Mouse (Mus musculus) ES-E14 (cell line): Measurements from ENCODE around the gene Myo1b. TPM values are rescaled to one million over a fixed set of nuclear protein-coding genes. Genes with fewer than 3 reads are reported as not detected.
A peak's percentile ranks its signal among the peaks of the same experiment; 100 is the strongest.

Experiments used
- DNase-seq: peaks from one replicate; pipeline ENCODE4 v3.0.0-alpha.2; 2013; ENCODE audit warnings: low read depth, low spot score
- H3K27ac ChIP-seq: 2 replicates; pipeline ENCODE4 v1.5.1; 2012; ENCODE audit warnings: low read depth, mild to moderate bottlenecking, low read length, moderate library complexity, mixed read lengths; ENCODE audit not compliant: poor library complexity, insufficient read depth, severe bottlenecking
- H3K36me3 ChIP-seq: 2 replicates; pipeline ENCODE4 v1.6.1; 2012; ENCODE audit warnings: mild to moderate bottlenecking, low read length, moderate library complexity, mixed read lengths; ENCODE audit not compliant: control insufficient read depth, poor library complexity, insufficient read depth, severe bottlenecking
- H3K4me1 ChIP-seq, 2 experiments: fragments of 150-350 bp in 1 of 2; sonication (generic) in 1 of 2; 2 replicates each; pipeline ENCODE4 v1.6.1; 2012; ENCODE audit warnings: low read length in 2 of 2, mild to moderate bottlenecking in 1 of 2, mixed read lengths in 1 of 2; ENCODE audit not compliant: control insufficient read depth in 2 of 2, insufficient read depth in 2 of 2, poor library complexity in 1 of 2
- H3K4me3 ChIP-seq, 2 experiments: fragments of 150-350 bp in 1 of 2; sonication (generic) in 1 of 2; 2 replicates each; pipeline ENCODE4 v1.5.1; 2012; ENCODE audit warnings: low read length in 2 of 2, low read depth in 1 of 2, mild to moderate bottlenecking in 1 of 2, mixed read lengths in 1 of 2; ENCODE audit not compliant: insufficient read depth in 1 of 2, poor library complexity in 1 of 2, severe bottlenecking in 1 of 2
- H3K9ac ChIP-seq: 2 replicates; pipeline ENCODE4 v1.6.1; 2012; ENCODE audit warnings: low read depth, mild to moderate bottlenecking, low read length, mixed read lengths; ENCODE audit not compliant: poor library complexity, insufficient read depth, severe bottlenecking
- H3K9me3 ChIP-seq: fragments of 150-350 bp; sonication (generic); 2 replicates; pipeline ENCODE4 v1.6.1; 2012; ENCODE audit warnings: low read depth, mild to moderate bottlenecking, low read length; ENCODE audit not compliant: control insufficient read depth, insufficient read depth
- CHD2 ChIP-seq: IDR thresholded peaks from 2 replicates; pipeline ENCODE4 v1.6.1; 2014; ENCODE audit warnings: mild to moderate bottlenecking, low read depth, low read length, inconsistent platforms
- HCFC1 ChIP-seq: IDR thresholded peaks from 2 replicates; pipeline ENCODE4 v1.6.1; 2012; ENCODE audit warnings: low read length, inconsistent platforms, borderline replicate concordance; ENCODE audit not compliant: insufficient read depth
- MAFK ChIP-seq: IDR thresholded peaks from 2 replicates; pipeline ENCODE4 v1.6.1; 2014; ENCODE audit warnings: mild to moderate bottlenecking, low read depth, low read length, inconsistent platforms; ENCODE audit not compliant: insufficient read depth
- ZC3H11A ChIP-seq: IDR thresholded peaks from 2 replicates; pipeline ENCODE4 v1.6.1; 2012; ENCODE audit warnings: low read depth, mild to moderate bottlenecking, inconsistent platforms, low read length, borderline replicate concordance
- ZNF384 ChIP-seq: IDR thresholded peaks from 2 replicates; pipeline ENCODE4 v1.6.1; 2012; ENCODE audit warnings: low read depth, low read length, inconsistent platforms
- in situ Hi-C, 2 experiments: fragments of 600-800 bp; cut with MboI; formaldehyde crosslinking; loops; one replicate each; pipeline ENCODE4 v1.15.1; 2025; ENCODE audit warnings: low sequenced_read_pairs in 2 of 2, inconsistent platforms in 1 of 2; ENCODE audit not compliant: unreplicated experiment in 2 of 2
- total RNA-seq: library from RNA; depleted of rRNA; stranded (reverse); fragments of 300-350 nt; gene quantifications from 2 replicates; pipeline ENCODE4 v1.2.3, GENCODE M21; 2012

Gene Myo1b
- total RNA-seq, 1 experiment: 26.0 TPM

DNA sequence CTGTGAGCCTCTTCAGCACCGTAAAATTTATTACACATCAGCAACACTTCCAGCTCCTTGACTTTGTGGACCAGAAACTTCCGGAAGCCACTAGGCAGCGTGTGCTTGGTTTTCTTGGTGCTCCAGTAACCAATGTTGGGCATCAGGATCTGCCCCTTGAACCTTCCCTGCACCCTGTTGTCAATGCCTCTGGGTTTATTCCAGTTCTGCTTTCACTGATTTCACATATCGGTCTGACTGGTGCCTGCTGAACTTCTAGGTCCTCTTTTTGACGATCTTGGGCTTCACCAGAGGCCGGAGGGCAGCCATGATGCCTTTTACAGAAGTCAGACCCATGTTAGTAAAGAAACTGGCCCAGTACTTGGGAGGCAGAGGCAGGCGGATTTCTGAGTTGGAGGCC, 22.5 kb upstream of the Myo1b start:
- no peak overlapping the region for H3K4me3 ChIP-seq
- no peak overlapping the region for H3K27ac ChIP-seq
- no peaks in the 10 kb centered on the region for H3K9me3 ChIP-seq
- TF ChIP-seq CHD2: no peak
- no peak for TF ChIP-seq ZNF384
- TF ChIP-seq HCFC1: no peak
- no peak for TF ChIP-seq MAFK
- TF ChIP-seq ZC3H11A: no peak
- H3K36me3 ChIP-seq: no peaks in the 10 kb centered on the region
- peaks cover 0 to 3% of the 10 kb centered on the region in 2 experiments; a peak in 1 of 4 replicates for H3K4me1 ChIP-seq
- in situ Hi-C loops: no loop called here
- no peak overlapping the region for H3K9ac ChIP-seq
- DNase-seq: no peak

DNA sequence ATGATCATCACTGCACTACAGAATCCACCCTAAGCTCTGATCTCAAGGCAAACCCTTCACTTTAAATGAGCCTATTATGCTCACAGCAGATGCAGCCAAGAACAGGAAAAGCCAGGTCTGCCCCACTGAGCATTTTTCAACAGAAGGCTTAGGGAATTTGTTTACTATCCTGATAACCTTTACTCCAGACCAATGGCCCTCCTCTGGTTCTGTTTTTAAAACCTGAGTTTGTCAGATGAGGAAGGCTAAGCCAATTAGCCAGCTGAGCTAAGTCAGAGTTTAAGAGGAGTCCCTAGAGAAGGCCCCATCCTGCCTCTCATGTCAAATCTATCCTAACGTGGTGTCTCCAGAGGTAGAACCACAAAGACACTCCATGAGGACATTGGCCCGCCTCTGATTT, 19.1 kb upstream of the Myo1b start:
- peaks cover 3 to 10% of the 10 kb centered on the region in 2 experiments; a peak in 3 of 4 replicates for H3K4me1 ChIP-seq
- H3K9ac ChIP-seq: no peak overlapping the region
- no peak overlapping the region for H3K27ac ChIP-seq
- H3K36me3 ChIP-seq: no peaks in the 10 kb centered on the region
- H3K4me3 ChIP-seq: no peak overlapping the region
- H3K9me3 ChIP-seq: no peaks in the 10 kb centered on the region
- in situ Hi-C loops: no loop called here
- no peak for DNase-seq
- TF ChIP-seq ZC3H11A (no peak), MAFK (no peak), HCFC1 (no peak), CHD2 (no peak), ZNF384 (no peak)

DNA sequence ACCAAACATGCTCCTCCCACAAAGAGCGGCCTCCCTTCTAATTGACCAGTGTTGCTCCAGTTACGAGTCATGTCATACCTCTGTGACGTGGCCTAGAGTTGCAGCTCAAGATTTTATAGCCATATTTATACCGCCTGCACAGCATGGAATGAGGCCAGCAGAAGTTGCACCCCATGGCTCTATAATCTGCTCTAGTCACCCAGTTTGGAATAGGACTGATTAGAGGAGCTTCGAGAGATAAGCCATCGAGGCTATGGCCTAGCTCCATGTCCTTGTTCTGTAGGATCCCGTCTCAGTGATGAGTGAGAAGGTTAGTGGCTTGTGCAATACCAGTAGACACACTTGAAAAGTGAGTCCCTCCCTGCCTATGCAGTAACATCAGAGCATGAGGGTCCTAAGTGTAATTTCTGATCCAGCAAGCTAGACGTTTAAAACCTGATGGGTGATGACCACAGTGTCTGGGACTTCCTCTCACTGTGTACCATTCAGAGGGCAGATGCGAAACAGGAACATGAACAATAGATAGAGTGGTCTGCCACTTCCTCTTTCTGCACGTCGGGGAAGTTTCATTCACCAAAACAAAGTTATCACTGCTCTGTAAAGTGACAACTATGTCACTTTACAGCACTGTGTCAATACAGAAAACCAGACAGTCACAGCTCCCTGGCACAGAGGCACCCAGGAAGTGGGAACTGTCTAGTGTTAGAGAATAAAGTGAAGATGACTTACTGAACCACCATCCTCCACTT, 18.5 kb upstream of the Myo1b start:
- Histone ChIP-seq H3K4me3 (no peak overlapping the region), H3K4me1 (peaks cover 3 to 10% of the 10 kb centered on the region in 2 experiments; a peak in 3 of 4 replicates), H3K36me3 (no peaks in the 10 kb centered on the region), H3K9me3 (no peaks in the 10 kb centered on the region), H3K27ac (no peak overlapping the region), H3K9ac (no peak overlapping the region)
- DNase-seq: no peak
- no peak for TF ChIP-seq HCFC1
- no peak for TF ChIP-seq ZC3H11A
- TF ChIP-seq ZNF384: no peak
- TF ChIP-seq CHD2: no peak
- no peak for TF ChIP-seq MAFK
- in situ Hi-C loops: no loop called here

DNA sequence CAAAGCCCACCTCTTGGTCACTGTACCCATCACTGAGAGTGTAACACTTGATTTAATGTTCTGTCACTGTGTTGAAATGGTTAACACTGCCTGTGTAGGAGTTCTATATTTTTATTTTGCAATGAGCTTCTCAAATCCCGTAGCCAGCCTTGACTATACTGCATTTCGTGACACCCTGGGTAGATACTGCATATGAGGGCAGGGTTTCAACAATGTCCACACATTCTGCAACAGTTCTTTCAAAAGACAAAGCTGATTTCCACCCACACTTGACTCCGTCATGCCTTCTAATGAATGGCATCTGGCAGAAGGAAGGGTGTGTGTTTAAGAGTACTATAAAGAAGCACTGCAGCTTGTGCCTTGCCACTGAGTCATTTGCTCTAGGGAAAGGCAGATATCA, 17.0 kb upstream of the Myo1b start:
- no peak for DNase-seq
- in situ Hi-C loops: no loop called here
- no peaks in the 10 kb centered on the region for H3K9me3 ChIP-seq
- no peak overlapping the region for H3K4me3 ChIP-seq
- H3K36me3 ChIP-seq: no peaks in the 10 kb centered on the region
- no peak overlapping the region for H3K27ac ChIP-seq
- peaks cover 3 to 10% of the 10 kb centered on the region in 2 experiments; a peak in 3 of 4 replicates for H3K4me1 ChIP-seq
- no peak overlapping the region for H3K9ac ChIP-seq
- TF ChIP-seq MAFK (no peak), ZC3H11A (no peak), HCFC1 (no peak), ZNF384 (no peak), CHD2 (no peak)

DNA sequence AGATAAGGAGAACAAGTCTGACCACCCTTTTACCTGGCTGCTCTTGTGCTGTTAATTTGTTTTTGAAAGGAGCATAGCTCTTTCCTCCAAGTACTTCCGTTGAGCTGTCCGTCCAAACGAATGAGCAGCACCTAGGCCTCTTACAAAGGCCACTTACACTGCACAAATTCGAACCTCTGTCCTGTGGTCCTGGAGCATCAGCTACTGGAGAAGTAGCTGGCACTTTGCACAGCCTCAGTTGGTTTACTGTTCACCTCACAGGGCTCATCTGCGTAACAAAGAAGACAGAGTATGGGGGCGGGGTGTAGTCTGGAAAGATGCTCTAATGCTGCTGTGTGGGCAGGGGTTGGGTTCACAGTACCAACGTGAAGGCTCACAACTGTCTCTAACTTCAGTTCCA, 15.7 kb upstream of the Myo1b start:
- no peak overlapping the region; the same call in 1 of the 2 replicates for H3K27ac ChIP-seq
- TF ChIP-seq MAFK (no peak), ZNF384 (no peak), HCFC1 (no peak), CHD2 (no peak), ZC3H11A (no peak)
- in situ Hi-C loops: no loop called here
- no peak overlapping the region for H3K4me3 ChIP-seq
- peak; percentile 47 for DNase-seq
- H3K9ac ChIP-seq: no peak overlapping the region
- H3K36me3 ChIP-seq: no peaks in the 10 kb centered on the region
- H3K9me3 ChIP-seq: no peaks in the 10 kb centered on the region
- peaks cover 0 to 10% of the 10 kb centered on the region in 2 experiments; a peak in 3 of 4 replicates for H3K4me1 ChIP-seq
